Mouse (Mus musculus): Measurements from ENCODE around the gene Prm3. TPM values are rescaled to one million over a fixed set of nuclear protein-coding genes. Genes with fewer than 3 reads are reported as not detected.

The Prm3 gene
- total RNA-seq, 2 experiments from 2014 or later: not detected

DNA sequence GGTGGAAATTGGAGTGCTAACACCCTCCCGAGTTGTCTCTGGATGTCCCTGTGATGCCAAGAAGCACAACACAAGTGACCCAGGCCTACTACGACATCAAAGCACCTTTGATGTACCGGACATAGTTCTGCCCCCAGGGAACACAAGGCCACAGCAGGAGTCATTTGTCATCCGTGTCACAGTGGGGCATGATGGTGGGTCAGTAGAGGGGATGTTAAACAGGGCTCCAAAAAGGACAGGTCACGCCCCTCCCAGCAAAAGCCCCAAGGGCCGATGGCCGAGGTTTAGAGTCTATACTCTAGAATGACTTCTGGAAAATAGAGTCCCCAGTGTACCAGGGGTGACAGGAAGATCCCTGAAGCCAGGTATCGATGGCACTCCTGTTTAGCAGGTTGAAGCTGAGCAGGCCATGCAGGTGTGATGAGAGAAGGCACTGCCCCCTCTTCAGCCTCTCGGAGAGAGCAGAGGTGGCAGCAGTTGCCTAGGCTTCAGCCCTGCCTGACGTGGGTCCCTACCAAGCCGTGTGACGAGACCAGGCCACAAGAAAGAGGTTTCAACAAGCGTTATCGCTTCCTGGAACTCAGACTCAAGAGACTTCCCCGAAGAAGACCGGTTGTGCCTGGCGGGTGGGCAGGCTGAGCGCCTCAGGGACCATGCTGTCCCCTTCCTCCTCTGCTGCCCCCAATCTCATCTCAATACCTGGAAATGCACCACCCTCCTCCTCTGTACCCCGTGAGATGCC is 18.8 kb downstream of the Prm3 start:
- DNase-seq (ENCODE audit: low spot score in 2 of 2): no peak

DNA sequence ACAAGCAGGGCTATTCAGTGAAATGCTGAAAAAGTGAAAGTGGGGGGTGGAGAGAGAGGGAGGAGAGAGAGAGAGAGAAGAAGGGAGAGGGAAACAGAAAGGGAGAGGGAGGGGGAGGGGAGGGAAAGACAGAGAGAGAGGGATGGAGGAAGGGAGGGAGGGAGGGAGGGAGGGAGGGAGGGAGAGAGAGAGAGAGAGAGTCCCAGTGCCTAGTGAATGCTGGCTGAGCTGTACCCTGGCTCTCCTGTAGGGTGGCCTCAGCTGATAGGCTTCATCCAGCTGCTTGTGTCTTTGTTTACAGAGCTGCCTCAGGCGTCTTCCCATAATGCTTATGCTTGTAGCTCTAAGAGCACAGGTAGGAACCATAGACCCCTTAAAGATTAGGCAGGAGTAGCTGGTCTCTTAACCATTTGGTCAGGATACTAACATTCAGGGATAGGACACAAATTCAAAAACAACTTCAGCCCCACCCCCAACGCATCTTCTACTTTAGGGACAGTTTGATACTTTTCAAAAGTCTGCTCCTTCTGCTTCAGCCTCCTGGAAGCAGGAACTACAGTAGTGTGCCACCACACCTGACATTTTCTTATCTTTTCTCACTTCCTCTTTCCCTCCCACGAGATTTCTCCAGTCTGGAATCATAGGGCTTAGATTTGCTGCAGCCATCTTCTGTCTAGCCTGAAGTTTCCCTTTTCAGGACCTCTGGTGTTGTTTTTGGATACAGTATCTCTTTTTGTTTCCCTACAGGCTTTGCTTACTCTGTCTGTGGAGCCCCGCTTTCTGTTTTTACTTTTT is 20.0 kb downstream of the Prm3 start:
- no peak for DNase-seq (ENCODE audit: low spot score in 2 of 2)

DNA sequence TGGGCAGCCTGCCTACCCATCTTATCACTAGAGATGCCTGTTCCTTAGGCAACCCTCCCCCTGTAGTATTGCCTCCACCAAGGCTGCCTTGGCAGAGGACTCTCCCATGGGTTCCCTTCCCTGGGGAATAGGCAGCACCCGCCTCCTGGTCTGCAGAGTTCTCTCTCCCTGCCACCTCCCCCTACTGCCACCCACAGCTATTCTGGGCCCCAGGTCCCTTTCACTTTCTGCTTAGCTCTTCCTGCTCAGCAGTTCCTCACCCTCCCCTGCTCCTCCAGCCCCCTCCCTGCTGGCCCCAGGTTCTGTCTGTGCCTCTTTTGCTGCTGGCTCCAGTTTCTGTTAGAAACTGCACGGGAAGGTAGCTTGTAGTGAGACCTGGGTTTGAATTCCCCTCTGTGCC is 21.1 kb downstream of the Prm3 start:
- DNase-seq (ENCODE audit: low spot score in 2 of 2): peak; percentile 21 to 38

DNA sequence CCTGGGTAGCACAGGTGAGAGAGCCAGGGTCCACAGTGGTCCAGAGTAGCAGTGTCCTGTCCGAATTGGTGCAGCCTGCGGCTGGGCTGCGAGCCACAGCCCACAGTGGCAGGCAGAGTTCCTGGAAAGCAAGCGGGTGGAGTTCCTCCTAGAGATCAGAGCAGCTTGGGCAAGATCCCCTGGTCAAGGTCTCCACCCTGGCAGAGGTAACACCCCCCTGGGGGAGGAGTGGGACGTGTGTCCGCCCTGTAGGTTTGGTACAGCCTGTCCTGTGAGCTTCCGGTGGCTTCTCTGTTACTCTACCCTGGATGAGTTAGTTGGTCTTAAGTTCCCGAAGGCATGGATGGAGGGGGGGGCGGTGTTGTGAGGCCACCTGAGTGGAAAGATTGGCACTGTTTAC is 21.9 kb downstream of the Prm3 start:
- no peak for DNase-seq (ENCODE audit: low spot score in 2 of 2)

DNA sequence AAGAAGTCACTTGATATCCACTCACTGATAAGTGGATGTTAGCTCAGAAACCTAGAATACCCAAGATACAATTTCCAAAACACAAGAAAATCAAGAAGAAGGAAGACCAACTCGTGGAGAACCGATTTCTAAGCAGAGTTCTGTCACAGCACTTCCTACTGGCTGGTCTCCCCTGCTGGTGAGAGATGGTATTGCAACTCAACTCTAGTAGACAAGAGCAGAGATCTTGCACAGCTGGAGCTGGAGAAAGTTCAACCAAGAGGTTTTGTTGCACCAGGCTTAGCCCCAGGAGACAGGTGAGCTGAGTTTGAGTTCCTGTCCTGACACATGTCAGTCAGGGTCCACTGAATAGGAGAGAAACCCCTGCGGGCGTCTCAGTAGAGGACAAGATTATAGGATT is 23.6 kb downstream of the Prm3 start:
- DNase-seq (ENCODE audit: low spot score in 2 of 2): peak; percentile 70 to 85

DNA sequence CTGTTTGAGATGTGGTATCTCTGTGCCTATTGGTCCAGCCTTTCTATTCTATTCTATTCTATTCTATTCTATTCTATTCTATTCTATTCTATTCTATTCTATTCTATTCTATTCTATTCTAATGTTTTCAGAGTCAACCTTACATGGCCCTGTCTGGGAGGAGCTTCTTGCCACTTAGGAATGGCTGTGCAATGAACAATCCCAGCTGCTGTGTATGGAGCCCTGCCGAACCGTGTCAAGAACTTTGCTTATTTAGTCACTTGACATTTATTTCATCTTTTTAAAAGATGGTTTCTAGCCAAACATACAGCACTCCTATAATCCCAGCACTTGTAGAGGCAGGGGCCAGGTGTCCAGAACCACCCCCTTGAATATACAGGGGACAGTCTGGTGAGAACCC is 26.4 kb downstream of the Prm3 start:
- no peak for DNase-seq (ENCODE audit: low spot score in 2 of 2)

DNA sequence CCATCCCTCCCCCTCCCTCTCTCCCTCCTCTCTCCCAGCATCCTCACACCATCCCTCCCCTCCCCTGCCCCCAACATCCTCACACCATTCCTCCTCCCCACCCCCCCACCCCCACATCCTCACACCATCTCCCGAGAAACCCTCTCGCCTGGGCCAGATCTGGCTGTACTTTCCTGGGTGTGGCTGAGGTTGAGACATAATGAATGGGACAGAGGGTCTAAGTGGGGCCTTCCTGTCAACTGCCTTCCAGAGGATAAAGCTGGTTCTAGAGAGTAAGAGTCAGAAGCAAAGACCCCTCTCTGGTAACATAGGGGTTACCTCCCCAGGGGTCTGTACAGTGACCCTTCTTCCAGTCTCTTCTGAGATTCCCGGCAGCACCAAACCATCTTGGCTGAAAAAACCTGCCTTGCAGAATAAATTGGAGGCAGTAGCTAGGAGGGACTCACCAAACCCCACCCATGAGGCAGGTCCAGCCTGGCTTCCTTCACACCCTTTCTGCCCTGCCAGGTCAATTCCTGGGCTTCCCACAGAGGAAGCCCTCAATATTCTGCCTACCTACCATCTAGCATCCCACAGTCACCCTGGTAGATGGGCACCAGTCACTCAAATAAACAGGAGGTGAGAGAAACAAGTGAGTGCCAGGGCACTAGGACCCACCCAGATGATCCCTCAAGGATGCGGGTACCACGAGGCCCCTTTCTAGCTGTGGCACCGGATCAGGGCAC is 27.0 kb downstream of the Prm3 start:
- no peak for DNase-seq (ENCODE audit: low spot score in 2 of 2)

DNA sequence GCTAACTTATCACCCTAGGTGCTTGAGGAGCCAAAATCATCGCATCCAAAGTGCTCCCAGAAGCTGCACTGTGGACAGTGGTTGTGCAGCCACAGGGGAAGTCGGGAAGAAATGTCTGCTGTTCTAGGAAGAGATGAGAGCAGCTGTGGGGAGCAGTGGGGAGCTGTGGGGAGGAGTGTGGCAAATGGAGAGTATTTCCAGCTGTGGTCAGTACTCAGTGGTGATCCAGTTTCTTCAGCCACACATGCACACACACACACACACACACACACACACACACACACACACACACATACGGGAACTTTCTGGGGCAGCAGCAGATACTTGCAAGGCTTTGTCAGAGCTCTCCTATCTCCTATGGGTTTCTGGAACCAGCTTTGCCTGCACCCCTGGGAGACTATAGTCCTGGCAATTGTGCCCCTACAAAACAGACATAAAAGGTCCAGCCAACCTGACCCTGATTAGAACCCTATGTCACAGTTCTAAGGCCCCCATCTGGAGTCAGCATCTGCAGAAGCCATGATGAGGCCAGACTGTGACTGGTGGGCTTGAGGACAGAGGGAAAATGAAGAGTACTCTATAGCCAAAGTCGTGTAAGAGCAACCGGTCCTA is 28.0 kb downstream of the Prm3 start:
- no peak for DNase-seq (ENCODE audit: low spot score in 2 of 2)

DNA sequence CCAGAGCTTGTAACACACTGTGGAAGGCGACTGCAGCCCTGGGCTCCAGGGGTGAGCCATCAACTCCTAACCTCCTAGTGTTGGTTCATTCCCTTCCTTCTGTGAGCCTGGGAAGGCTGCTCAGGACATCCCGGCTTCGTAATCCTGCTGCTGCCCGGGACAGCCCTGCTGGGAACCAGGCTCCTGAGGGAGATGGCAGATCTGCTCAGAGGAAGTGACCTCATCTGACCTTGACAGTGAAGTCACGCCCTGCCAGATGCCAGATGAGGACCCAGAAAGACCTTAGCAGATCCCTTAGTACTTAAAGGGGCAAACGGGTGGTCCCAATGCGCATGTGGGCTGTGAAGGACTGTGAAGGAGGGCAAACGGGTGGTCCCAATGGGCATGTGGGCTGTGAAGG is 29.5 kb downstream of the Prm3 start:
- no peak for DNase-seq (ENCODE audit: low spot score in 2 of 2)

DNA sequence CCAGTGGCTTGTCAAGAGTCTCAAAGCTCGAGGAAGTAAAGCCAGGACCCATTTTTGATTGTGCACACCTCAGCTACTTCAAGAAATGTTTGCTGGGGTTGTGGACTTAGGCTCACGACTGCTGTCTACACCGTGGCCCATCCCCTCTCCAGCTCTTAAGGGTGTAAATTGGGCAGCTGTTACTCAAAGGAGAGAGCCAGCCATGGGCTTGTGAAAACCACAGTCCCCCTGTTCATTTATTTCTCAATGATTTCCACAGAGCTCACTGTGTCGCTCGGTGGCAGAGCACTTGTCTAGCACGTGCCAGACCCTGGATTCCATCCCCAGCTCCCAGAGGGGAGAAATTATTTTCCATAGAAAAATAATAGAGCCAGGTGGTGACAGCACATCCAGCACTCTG is 34.5 kb downstream of the Prm3 start:
- no peak for DNase-seq (ENCODE audit: low spot score in 2 of 2)

DNA sequence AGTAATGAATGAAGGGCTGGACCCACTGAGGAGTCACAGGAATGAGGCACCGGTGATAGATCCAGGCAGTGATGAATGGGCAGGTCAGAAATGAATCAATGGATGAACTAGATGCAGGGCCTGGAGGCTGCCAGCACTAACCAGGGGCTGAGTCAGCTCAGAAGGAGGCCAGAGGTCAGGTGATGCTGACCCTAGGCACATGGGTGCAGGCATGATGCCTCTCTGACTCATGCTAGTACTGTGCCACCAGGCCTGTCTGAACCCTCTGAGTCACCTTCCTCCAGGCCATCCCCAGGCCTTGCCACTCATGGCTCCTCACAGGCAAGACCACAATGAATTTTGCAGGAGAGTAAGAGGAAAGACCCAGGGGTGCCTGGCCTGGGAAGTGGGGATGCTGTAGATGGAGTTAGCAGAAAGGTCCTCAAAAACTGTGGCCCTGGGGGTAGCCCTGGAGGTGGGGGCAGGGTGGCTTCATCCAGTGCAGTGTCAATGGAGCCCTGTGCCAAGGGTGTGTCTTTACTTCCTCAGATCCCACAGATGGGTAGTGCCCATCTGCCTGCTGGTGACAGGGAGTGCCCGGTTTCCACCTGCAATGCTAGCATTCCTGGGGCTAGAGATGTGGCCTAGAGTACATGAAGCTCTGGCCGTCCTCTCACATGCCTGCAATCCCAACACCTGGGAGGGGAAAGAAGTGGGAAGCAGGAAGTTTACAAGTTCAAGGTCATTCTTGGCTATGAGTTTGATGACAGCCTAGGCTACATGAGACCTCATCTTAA is 36.0 kb downstream of the Prm3 start:
- no peak for DNase-seq (ENCODE audit: low spot score in 2 of 2)

DNA sequence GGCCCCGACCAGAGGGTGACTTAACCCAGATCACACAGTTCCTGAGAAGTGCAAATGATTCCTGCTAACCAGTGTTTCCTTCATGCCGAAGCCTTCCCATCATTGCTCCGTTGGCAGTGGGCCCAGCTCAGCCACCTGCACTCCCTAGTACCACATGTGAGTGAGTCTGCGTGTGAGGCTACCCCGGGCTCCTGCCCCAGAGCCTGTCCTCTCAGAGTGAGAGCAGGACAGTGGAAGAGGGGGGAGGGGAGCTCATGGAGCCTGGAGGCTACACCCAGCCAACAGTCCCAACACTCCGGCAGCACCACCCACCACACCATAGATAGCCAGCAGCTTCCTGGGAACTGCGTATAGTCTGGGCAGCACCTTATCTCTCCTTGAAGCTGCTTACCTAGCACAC is 40.9 kb downstream of the Prm3 start:
- DNase-seq (ENCODE audit: low spot score in 2 of 2): peak; percentile 25 to 30

DNA sequence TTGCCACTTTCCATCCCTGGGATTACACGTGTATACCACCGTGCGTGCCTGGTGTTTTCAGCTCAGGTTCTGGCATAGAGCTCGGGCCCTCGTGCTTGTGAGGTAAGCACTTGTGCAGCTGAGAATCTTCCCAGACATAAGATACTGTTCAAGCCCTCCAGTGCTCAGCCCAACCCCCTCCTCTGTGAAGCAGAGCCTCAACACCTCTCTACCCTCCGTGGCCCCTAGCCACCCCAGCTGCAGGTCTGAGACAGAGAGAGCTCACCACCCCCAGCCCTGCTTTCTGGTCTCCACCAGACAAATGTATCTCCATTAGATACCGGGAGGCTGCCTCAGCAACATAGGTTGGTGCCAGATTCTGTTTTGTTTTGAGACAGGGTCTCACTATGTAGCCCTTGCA is 41.5 kb downstream of the Prm3 start:
- no peak for DNase-seq (ENCODE audit: low spot score in 2 of 2)

DNA sequence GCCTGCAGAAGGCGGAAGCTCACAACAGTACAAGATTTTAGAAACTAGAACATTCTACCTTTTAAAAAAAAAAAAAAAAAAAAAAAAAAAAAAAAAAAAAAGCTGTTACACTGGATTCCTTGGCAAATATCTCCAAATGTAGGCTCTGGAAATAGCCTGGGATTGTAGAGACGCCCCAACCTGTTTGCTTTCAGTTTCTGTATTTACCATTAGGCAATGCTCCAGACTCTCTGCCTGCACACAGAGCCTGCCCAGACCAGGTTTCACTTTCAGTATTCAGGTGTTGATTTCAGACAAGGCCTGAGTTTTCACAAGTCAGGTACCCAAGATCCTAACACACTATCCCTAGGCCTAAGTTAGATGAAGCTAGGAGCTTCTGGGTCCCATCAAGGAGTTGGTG is 49.6 kb downstream of the Prm3 start:
- DNase-seq (ENCODE audit: low spot score in 2 of 2): no peak

Other genes starting within 250 kb of the Prm3 start
- gene Dexi, start 247.9 kb downstream of the Prm3 start, total RNA-seq (2021): 10 to 100 TPM; 64.4 to 69.2 TPM
- 10 to 100 TPM; 98.0 to 98.1 TPM for gene Clec16a, start 245.6 kb downstream of the Prm3 start, total RNA-seq (2021)
- 1 to 10 TPM; 1.0 to 1.1 TPM for gene Socs1, start 5.4 kb downstream of the Prm3 start, total RNA-seq (2021)
- gene Tnp2, start 2.3 kb downstream of the Prm3 start, total RNA-seq (2021): not detected
- gene Prm2, start 5.2 kb upstream of the Prm3 start, total RNA-seq (2021): not detected
- gene Prm1, start 14.9 kb upstream of the Prm3 start, total RNA-seq (2021): not detected
- not detected for gene Gm11172, start 22.0 kb upstream of the Prm3 start, total RNA-seq (2021)
- gene Rmi2, start 44.1 kb upstream of the Prm3 start, total RNA-seq (2021): under 1 TPM in 1 of 2 experiments, not detected in 1; 0.16 TPM

Data from left cerebral cortex, adult 18-20 months (tissue).